Mouse (Mus musculus): ENCODE measurements around the gene Kmt2a. TPM values are rescaled to one million over a fixed set of nuclear protein-coding genes. Genes with fewer than 3 reads are reported as not detected.

The Kmt2a gene
- total and polyA plus RNA-seq, 3 experiments, result 6.3 to 143 (median 10.0) TPM

DNA sequence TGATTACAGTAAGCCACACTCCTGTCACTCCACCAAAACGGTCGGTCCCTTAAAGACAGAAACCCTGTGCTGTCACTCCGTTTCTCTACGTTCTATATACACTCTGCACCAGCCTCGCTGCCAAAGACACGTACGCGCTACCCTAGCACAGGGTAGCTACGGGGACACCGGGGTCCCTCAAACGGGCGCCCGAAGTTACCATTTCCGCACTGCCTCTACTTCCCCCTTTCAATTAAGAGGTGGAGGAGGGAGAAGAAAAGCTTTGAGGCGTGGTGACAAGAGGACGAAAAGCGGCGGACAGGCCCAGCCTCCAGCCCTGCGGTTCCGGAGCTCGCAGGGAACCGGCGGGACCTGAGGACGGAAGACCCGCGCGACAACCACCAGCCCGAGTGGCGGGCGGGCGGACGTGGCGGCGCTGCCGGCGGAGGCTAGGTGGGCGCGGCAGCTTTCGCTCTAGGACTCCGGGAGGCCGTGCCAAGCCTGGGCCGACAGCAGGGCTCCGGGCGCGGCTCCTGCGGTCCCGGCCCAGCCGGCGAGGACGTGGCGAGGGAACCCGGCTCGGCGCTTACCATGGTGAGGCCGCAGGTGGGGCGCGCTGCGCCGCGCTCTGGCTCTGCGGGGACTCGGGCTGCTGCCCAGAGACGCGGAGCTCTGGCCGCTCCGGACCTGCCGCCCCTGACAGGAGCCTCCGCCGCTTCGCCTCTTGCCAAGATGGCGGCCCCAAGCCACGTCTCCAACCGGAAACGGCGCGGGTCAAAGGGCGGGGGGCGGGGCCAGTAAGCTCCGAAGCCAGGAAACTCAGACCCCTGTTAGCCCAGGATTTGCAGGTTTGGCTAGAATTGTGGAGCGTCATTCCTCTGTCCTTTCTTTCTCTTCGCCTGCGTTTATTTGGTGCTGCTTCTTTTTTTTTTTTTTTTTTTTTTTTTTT is 113.7 kb downstream of the Kmt2a start, which contains the start of the genes Arcn1 and Ift46:
Gene Arcn1 (minus strand): TSS at position 745 of the 928 bp plus-strand sequence.
Gene Ift46 (plus strand): TSS at position 808 of the 928 bp plus-strand sequence.
- Histone ChIP-seq H3K4me3 (ENCODE audit: low read depth, low read length) (peak within 1 kb of the TSS; percentile 93), H3K9me3 (replicated peaks) (no peaks in the 10 kb centered on the region), H3K36me3 (replicated peaks) (peaks cover 13% of the 10 kb centered on the region), H3K27me3 (ENCODE audit: insufficient read depth, low read length) (no peaks in the 10 kb centered on the region), H3K4me1 (ENCODE audit: insufficient read depth, low read depth, low read length) (peaks cover 22% of the 10 kb centered on the region)
- ATAC-seq (ENCODE audit: extremely low read depth, insufficient number of reproducible peaks, low FRiP score, poor library complexity, severe bottlenecking) (peak; percentile 81), DNase-seq (ENCODE audit: low spot score) (peak; percentile 75)
- TF ChIP-seq GATA1 (IDR thresholded peaks at IDR 0.05; ENCODE audit: borderline replicate concordance, low read length), result no peak
- no peak for TF ChIP-seq GATA2 (IDR thresholded peaks at IDR 0.05; ENCODE audit: borderline replicate concordance, low read depth, low read length)
- no peak for TF ChIP-seq TAL1 (conservative IDR thresholded peaks at IDR 0.05; ENCODE audit: low read depth, low read length)
- no peak for TF ChIP-seq POLR2AphosphoS5 (IDR thresholded peaks at IDR 0.05; ENCODE audit: insufficient replicate concordance, low read depth, low read length)
- no peak for TF ChIP-seq CTCF (IDR thresholded peaks at IDR 0.05; ENCODE audit: low read depth, low read length)

DNA sequence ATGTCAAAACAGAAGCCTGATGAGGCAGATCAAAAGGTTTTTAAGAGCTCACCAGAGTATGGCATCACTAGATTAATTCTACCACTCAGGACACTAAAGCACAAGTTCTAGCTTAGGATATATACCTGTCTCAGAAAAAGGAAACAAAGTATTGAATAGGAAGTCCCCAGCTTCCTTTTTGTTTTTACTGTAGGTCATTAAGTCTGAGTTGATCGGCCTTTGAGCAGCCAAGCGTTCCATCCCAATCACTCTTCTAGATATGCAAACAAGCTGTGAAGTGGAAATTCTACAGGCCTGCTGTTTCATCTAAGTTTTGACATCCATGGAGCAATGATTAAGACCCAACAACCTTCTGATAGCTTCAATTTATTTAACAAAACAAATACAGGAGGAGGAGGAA is 120.2 kb downstream of the Kmt2a start:
- Histone ChIP-seq H3K36me3 (replicated peaks) (peaks cover 68% of the 10 kb centered on the region), H3K9me3 (replicated peaks) (no peaks in the 10 kb centered on the region), H3K4me3 (ENCODE audit: low read depth, low read length) (no peak overlapping the region), H3K4me1 (ENCODE audit: insufficient read depth, low read depth, low read length) (peaks cover 18% of the 10 kb centered on the region), H3K27me3 (ENCODE audit: insufficient read depth, low read length) (no peaks in the 10 kb centered on the region)
- TF ChIP-seq GATA2 (IDR thresholded peaks at IDR 0.05; ENCODE audit: borderline replicate concordance, low read depth, low read length), result no peak
- DNase-seq (ENCODE audit: low spot score), result no peak
- ATAC-seq (ENCODE audit: extremely low read depth, insufficient number of reproducible peaks, low FRiP score, poor library complexity, severe bottlenecking), result no peak

Other genes starting within 250 kb of the Kmt2a start
- gene Treh, start 208.1 kb downstream of the Kmt2a start, total RNA-seq (2014; fragmentation: Nextera tagmentation), result not detected in 2 replicates
- not detected in 2 replicates for gene Treh, start 208.1 kb downstream of the Kmt2a start, total RNA-seq (2017)
- gene Treh, start 208.1 kb downstream of the Kmt2a start, polyA plus RNA-seq (2012), result not detected in 2 replicates
- 2.6 and 4.0 TPM in 2 replicates for gene Phldb1, start 146.1 kb downstream of the Kmt2a start, total RNA-seq (2014; fragmentation: Nextera tagmentation)
- gene Phldb1, start 146.1 kb downstream of the Kmt2a start, total RNA-seq (2017), result 6.4 and 7.4 TPM in 2 replicates
- 8.1 and 8.8 TPM in 2 replicates for gene Phldb1, start 146.1 kb downstream of the Kmt2a start, polyA plus RNA-seq (2012)
- gene Arcn1, start 113.5 kb downstream of the Kmt2a start, total RNA-seq (2014; fragmentation: Nextera tagmentation), result 239 and 270 TPM in 2 replicates
- 124 and 134 TPM in 2 replicates for gene Arcn1, start 113.5 kb downstream of the Kmt2a start, total RNA-seq (2017)
- 14.5 and 16.7 TPM in 2 replicates for gene Arcn1, start 113.5 kb downstream of the Kmt2a start, polyA plus RNA-seq (2012)
- 78.2 and 90.8 TPM in 2 replicates for gene Ift46, start 113.4 kb downstream of the Kmt2a start, total RNA-seq (2014; fragmentation: Nextera tagmentation)
- gene Ift46, start 113.4 kb downstream of the Kmt2a start, total RNA-seq (2017), result 32.5 and 32.8 TPM in 2 replicates
- gene Ift46, start 113.4 kb downstream of the Kmt2a start, polyA plus RNA-seq (2012), result 1.6 and 1.8 TPM in 2 replicates
- not detected in 2 replicates for gene Tmem25, start 82.0 kb downstream of the Kmt2a start, total RNA-seq (2014; fragmentation: Nextera tagmentation)
- gene Tmem25, start 82.0 kb downstream of the Kmt2a start, total RNA-seq (2017), result 0.27 and 0.52 TPM in 2 replicates
- gene Tmem25, start 82.0 kb downstream of the Kmt2a start, polyA plus RNA-seq (2012), result 0.04 and 0.08 TPM in 2 replicates
- not detected in 2 replicates for gene Ttc36, start 78.2 kb downstream of the Kmt2a start, total RNA-seq (2014; fragmentation: Nextera tagmentation)
- 0.76 TPM in 1 of 2 replicates, not detected in the other for gene Ttc36, start 78.2 kb downstream of the Kmt2a start, total RNA-seq (2017)
- 0.31 and 0.38 TPM in 2 replicates for gene Ttc36, start 78.2 kb downstream of the Kmt2a start, polyA plus RNA-seq (2012)
- gene Atp5l, start 39.4 kb upstream of the Kmt2a start, total RNA-seq (2014; fragmentation: Nextera tagmentation), result 68.9 and 73.1 TPM in 2 replicates
- gene Atp5l, start 39.4 kb upstream of the Kmt2a start, total RNA-seq (2017), result 130 and 149 TPM in 2 replicates
- gene Atp5l, start 39.4 kb upstream of the Kmt2a start, polyA plus RNA-seq (2012), result 32.8 and 41.5 TPM in 2 replicates
- 79.8 and 80.2 TPM in 2 replicates for gene Ube4a, start 84.3 kb upstream of the Kmt2a start, total RNA-seq (2014; fragmentation: Nextera tagmentation)
- gene Ube4a, start 84.3 kb upstream of the Kmt2a start, total RNA-seq (2017), result 38.3 and 59.6 TPM in 2 replicates
- gene Ube4a, start 84.3 kb upstream of the Kmt2a start, polyA plus RNA-seq (2012), result 2.3 and 2.6 TPM in 2 replicates
- not detected in 2 replicates for gene Cd3g, start 99.1 kb upstream of the Kmt2a start, total RNA-seq (2014; fragmentation: Nextera tagmentation)
- 0.22 and 0.29 TPM in 2 replicates for gene Cd3g, start 99.1 kb upstream of the Kmt2a start, total RNA-seq (2017)
- 0.10 TPM in 1 of 2 replicates, not detected in the other for gene Cd3g, start 99.1 kb upstream of the Kmt2a start, polyA plus RNA-seq (2012)
- gene Cd3d, start 100.5 kb upstream of the Kmt2a start, total RNA-seq (2014; fragmentation: Nextera tagmentation), result not detected in 2 replicates
- not detected in 2 replicates for gene Cd3d, start 100.5 kb upstream of the Kmt2a start, total RNA-seq (2017)
- gene Cd3d, start 100.5 kb upstream of the Kmt2a start, polyA plus RNA-seq (2012), result not detected in 2 replicates
- gene Cd3e, start 128.3 kb upstream of the Kmt2a start, total RNA-seq (2014; fragmentation: Nextera tagmentation), result not detected in 2 replicates
- gene Cd3e, start 128.3 kb upstream of the Kmt2a start, total RNA-seq (2017), result 0.06 and 0.16 TPM in 2 replicates
- gene Cd3e, start 128.3 kb upstream of the Kmt2a start, polyA plus RNA-seq (2012), result not detected in 2 replicates
- 0.44 and 1.4 TPM in 2 replicates for gene Mpzl2, start 158.5 kb upstream of the Kmt2a start, total RNA-seq (2014; fragmentation: Nextera tagmentation)
- 0.17 TPM in 1 of 2 replicates, not detected in the other for gene Mpzl2, start 158.5 kb upstream of the Kmt2a start, total RNA-seq (2017)
- gene Mpzl2, start 158.5 kb upstream of the Kmt2a start, polyA plus RNA-seq (2012), result not detected in 2 replicates
- gene Mpzl3, start 173.9 kb upstream of the Kmt2a start, total RNA-seq (2014; fragmentation: Nextera tagmentation), result 1.2 and 2.8 TPM in 2 replicates
- 1.5 and 1.7 TPM in 2 replicates for gene Mpzl3, start 173.9 kb upstream of the Kmt2a start, total RNA-seq (2017)
- 0.04 and 0.08 TPM in 2 replicates for gene Mpzl3, start 173.9 kb upstream of the Kmt2a start, polyA plus RNA-seq (2012)
- gene Jaml, start 197.9 kb upstream of the Kmt2a start, total RNA-seq (2014; fragmentation: Nextera tagmentation), result not detected in 2 replicates
- gene Jaml, start 197.9 kb upstream of the Kmt2a start, total RNA-seq (2017), result not detected in 2 replicates
- not detected in 2 replicates for gene Jaml, start 197.9 kb upstream of the Kmt2a start, polyA plus RNA-seq (2012)
- gene Scn2b, start 236.5 kb upstream of the Kmt2a start, total RNA-seq (2014; fragmentation: Nextera tagmentation), result not detected in 2 replicates
- 0.05 and 0.06 TPM in 2 replicates for gene Scn2b, start 236.5 kb upstream of the Kmt2a start, total RNA-seq (2017)
- gene Scn2b, start 236.5 kb upstream of the Kmt2a start, polyA plus RNA-seq (2012), result not detected in 2 replicates

Measured in G1E (cell line).